Mouse (Mus musculus): ENCODE measurements around the gene Caskin1. TPM values are rescaled to one million over a fixed set of nuclear protein-coding genes. Genes with fewer than 3 reads are reported as not detected.

The Caskin1 gene
- polyA plus RNA-seq, 1 experiment: 0.36 TPM

GRCm38 (mm10) chr17:24513609-24514008 is 25.2 kb downstream of the Caskin1 start:
- Histone ChIP-seq H3K79me3 (ENCODE audit: low read depth) (peaks cover 2% of the 10 kb centered on the region), H3K79me2 (ENCODE audit: control insufficient read depth, insufficient read depth) (no peaks in the 10 kb centered on the region), H3K4me3 (ENCODE audit: insufficient read depth, poor library complexity, severe bottlenecking) (no peak overlapping the region), H3K36me3 (ENCODE audit: control insufficient read depth, insufficient read depth) (peaks cover 64% of the 10 kb centered on the region), H3ac (ENCODE audit: control insufficient read depth, insufficient read length, low read depth) (no peak overlapping the region), H3K27me3 (ENCODE audit: control insufficient read depth, insufficient read depth, insufficient read length) (no peaks in the 10 kb centered on the region)
- TF ChIP-seq MAX (IDR thresholded peaks at IDR 0.05) (no peak), MYOG (IDR thresholded peaks at IDR 0.05; ENCODE audit: control insufficient read depth, extremely low read depth, insufficient read length) (no peak), MYOD1 (IDR thresholded peaks at IDR 0.05; ENCODE audit: control insufficient read depth, insufficient read length, low read depth) (no peak)

DNA sequence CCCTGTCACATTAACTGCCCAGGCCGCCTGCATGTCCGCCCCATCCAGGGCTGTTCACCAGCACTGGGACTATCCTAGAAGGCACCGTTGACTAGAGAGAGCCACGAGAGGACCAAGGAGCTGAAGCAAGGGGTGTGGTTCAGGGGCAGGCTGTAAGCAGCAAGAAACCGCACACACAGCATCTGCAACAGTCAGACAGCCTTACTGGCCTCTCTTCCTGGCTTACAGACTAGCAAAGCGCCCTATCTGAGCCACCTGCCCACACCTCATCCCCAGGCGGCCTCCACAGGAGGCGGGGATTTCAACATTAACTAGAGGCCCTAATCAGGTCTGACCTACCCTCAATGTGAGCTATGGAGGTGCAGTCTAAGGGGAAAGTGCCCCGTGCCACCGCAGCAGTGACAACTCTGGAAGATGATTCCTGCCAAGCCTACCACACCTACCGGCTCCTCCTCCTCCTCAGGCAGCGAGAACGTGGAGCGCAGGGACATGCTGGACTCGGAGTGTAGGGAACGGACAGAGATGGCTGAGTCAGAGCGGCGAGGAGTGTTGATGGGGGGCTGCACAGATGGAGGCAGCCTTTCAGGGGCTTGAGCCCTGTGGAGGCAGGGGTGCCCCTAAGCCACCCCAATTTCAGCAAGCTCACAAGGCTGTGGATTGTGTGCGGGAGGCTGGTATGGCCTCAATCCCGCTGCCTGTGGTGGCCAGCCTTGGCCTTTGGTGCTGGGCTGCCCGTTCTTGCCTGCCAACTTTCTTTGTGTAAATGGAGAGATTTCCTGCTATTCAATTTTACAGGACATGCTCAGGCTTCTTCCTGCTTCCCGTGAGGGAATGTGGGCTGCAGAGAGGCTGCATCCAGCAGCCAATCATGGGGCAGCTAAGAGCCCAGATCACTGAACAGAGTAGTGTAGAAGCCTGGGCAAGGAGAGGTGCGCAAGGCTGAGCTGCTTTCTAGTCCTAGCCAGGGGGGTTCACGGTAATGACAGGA is 26.2 kb downstream of the Caskin1 start:
- no peaks in the 10 kb centered on the region for H3K27me3 ChIP-seq (ENCODE audit: control insufficient read depth, insufficient read depth, insufficient read length)
- H3K36me3 ChIP-seq (ENCODE audit: control insufficient read depth, insufficient read depth): peaks cover 62% of the 10 kb centered on the region
- H3ac ChIP-seq (ENCODE audit: control insufficient read depth, insufficient read length, low read depth): no peak overlapping the region
- H3K79me3 ChIP-seq (ENCODE audit: low read depth): peaks cover 6% of the 10 kb centered on the region
- TF ChIP-seq CEBPB (IDR thresholded peaks at IDR 0.05; ENCODE audit: low read depth) (no peak), MYOG (IDR thresholded peaks at IDR 0.05; ENCODE audit: control insufficient read depth, extremely low read depth, insufficient read length) (no peak), MAX (IDR thresholded peaks at IDR 0.05) (no peak), FOSL1 (IDR thresholded peaks at IDR 0.05; ENCODE audit: insufficient read depth, low read length, poor library complexity, severe bottlenecking) (no peak), CTCF (IDR thresholded peaks at IDR 0.05; ENCODE audit: control insufficient read depth, insufficient read depth, insufficient read length) (no peak), USF1 (IDR thresholded peaks at IDR 0.05; ENCODE audit: low read depth) (no peak), MYOD1 (IDR thresholded peaks at IDR 0.05; ENCODE audit: control insufficient read depth, insufficient read length, low read depth) (no peak)
- no peak overlapping the region for H3K4me3 ChIP-seq (ENCODE audit: insufficient read depth, poor library complexity, severe bottlenecking)
- peaks cover 7% of the 10 kb centered on the region for H3K79me2 ChIP-seq (ENCODE audit: control insufficient read depth, insufficient read depth)

- peaks cover 54% of the 10 kb centered on the region for H3K79me3 ChIP-seq (ENCODE audit: low read depth)
- H3K79me2 ChIP-seq (ENCODE audit: control insufficient read depth, insufficient read depth): peaks cover 66% of the 10 kb centered on the region
- no peak overlapping the region for H3K4me3 ChIP-seq (ENCODE audit: insufficient read depth, poor library complexity, severe bottlenecking)
- no peak overlapping the region for H3ac ChIP-seq (ENCODE audit: control insufficient read depth, insufficient read length, low read depth)
- H3K36me3 ChIP-seq (ENCODE audit: control insufficient read depth, insufficient read depth): peaks cover 42% of the 10 kb centered on the region
- TF ChIP-seq MYOD1 (IDR thresholded peaks at IDR 0.05; ENCODE audit: control insufficient read depth, insufficient read length, low read depth) (no peak), MYOG (IDR thresholded peaks at IDR 0.05; ENCODE audit: control insufficient read depth, extremely low read depth, insufficient read length) (no peak), FOSL1 (IDR thresholded peaks at IDR 0.05; ENCODE audit: insufficient read depth, low read length, poor library complexity, severe bottlenecking) (no peak), CTCF (IDR thresholded peaks at IDR 0.05; ENCODE audit: control insufficient read depth, insufficient read depth, insufficient read length) (no peak), USF1 (IDR thresholded peaks at IDR 0.05; ENCODE audit: low read depth) (no peak)
- no peaks in the 10 kb centered on the region for H3K27me3 ChIP-seq (ENCODE audit: control insufficient read depth, insufficient read depth, insufficient read length)
Measured at GRCm38 (mm10) chr17:24520450-24520849, 32.0 kb downstream of the Caskin1 start.

GRCm38 (mm10) chr17:24524734-24525133 is 36.3 kb downstream of the Caskin1 start:
- H3K4me3 ChIP-seq (ENCODE audit: insufficient read depth, poor library complexity, severe bottlenecking): no peak overlapping the region
- peaks cover 80% of the 10 kb centered on the region for H3K79me3 ChIP-seq (ENCODE audit: low read depth)
- peaks cover 39% of the 10 kb centered on the region for H3K36me3 ChIP-seq (ENCODE audit: control insufficient read depth, insufficient read depth)
- no peak overlapping the region for H3ac ChIP-seq (ENCODE audit: control insufficient read depth, insufficient read length, low read depth)
- H3K79me2 ChIP-seq (ENCODE audit: control insufficient read depth, insufficient read depth): peaks cover 95% of the 10 kb centered on the region
- H3K27me3 ChIP-seq (ENCODE audit: control insufficient read depth, insufficient read depth, insufficient read length): no peaks in the 10 kb centered on the region
- TF ChIP-seq MYOD1 (IDR thresholded peaks at IDR 0.05; ENCODE audit: control insufficient read depth, insufficient read length, low read depth) (no peak), FOSL1 (IDR thresholded peaks at IDR 0.05; ENCODE audit: insufficient read depth, low read length, poor library complexity, severe bottlenecking) (no peak), CTCF (IDR thresholded peaks at IDR 0.05; ENCODE audit: control insufficient read depth, insufficient read depth, insufficient read length) (no peak), CEBPB (IDR thresholded peaks at IDR 0.05; ENCODE audit: low read depth) (no peak), USF1 (IDR thresholded peaks at IDR 0.05; ENCODE audit: low read depth) (no peak), MYOG (IDR thresholded peaks at IDR 0.05; ENCODE audit: control insufficient read depth, extremely low read depth, insufficient read length) (no peak), MAX (IDR thresholded peaks at IDR 0.05) (no peak)

DNA sequence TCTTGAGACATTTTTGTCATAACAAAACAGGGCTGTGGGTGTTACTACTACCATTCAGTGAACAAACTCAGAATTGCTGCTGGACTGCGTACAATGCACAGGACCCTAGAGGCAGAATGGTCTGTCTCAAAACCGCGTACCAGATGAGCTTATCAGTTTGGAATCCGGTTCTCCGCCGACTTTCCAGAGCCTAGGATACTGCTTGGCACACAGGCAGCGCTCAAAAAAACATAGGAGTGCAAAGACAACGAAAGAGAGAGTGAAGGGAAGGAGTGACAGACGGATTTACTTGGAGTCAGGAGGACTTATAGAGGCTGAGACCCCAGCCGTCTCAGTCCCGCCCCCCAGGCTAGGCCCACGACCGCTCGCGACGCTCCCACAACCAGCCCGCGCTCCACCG is 38.9 kb downstream of the Caskin1 start:
- H3K36me3 ChIP-seq (ENCODE audit: control insufficient read depth, insufficient read depth): peaks cover 27% of the 10 kb centered on the region
- H3K79me2 ChIP-seq (ENCODE audit: control insufficient read depth, insufficient read depth): peaks cover 72% of the 10 kb centered on the region
- TF ChIP-seq CTCF (IDR thresholded peaks at IDR 0.05; ENCODE audit: control insufficient read depth, insufficient read depth, insufficient read length): no peak
- no peak for TF ChIP-seq MAX (IDR thresholded peaks at IDR 0.05)
- TF ChIP-seq USF1 (IDR thresholded peaks at IDR 0.05; ENCODE audit: low read depth): no peak
- TF ChIP-seq MYOD1 (IDR thresholded peaks at IDR 0.05; ENCODE audit: control insufficient read depth, insufficient read length, low read depth): no peak
- peak overlapping the region; percentile 98 for H3ac ChIP-seq (ENCODE audit: control insufficient read depth, insufficient read length, low read depth)
- H3K27me3 ChIP-seq (ENCODE audit: control insufficient read depth, insufficient read depth, insufficient read length): no peaks in the 10 kb centered on the region
- H3K79me3 ChIP-seq (ENCODE audit: low read depth): peaks cover 59% of the 10 kb centered on the region
- H3K4me3 ChIP-seq (ENCODE audit: insufficient read depth, poor library complexity, severe bottlenecking): peak overlapping the region; percentile 68

Measured in C2C12 (cell line).